Mouse (Mus musculus) kidney, adult 10 weeks (tissue): Measurements from ENCODE around the gene Ikbip. TPM values are rescaled to one million over a fixed set of nuclear protein-coding genes. Genes with fewer than 3 reads are reported as not detected.

Experiments used
- polyA plus RNA-seq: library from polyadenylated mRNA; stranded (reverse); fragments of 350-450 nt; fragmentation: Illumina TruSeq; extraction: RNeasy Lipid Tissue Mini Kit (QIAGEN cat#74804); gene quantifications from one replicate; pipeline ENCODE4 v1.2.3, GENCODE M21; 2014; ENCODE audit warnings: low read depth, low replicate concordance

Gene Ikbip
- polyA plus RNA-seq = 35.5 TPM

DNA sequence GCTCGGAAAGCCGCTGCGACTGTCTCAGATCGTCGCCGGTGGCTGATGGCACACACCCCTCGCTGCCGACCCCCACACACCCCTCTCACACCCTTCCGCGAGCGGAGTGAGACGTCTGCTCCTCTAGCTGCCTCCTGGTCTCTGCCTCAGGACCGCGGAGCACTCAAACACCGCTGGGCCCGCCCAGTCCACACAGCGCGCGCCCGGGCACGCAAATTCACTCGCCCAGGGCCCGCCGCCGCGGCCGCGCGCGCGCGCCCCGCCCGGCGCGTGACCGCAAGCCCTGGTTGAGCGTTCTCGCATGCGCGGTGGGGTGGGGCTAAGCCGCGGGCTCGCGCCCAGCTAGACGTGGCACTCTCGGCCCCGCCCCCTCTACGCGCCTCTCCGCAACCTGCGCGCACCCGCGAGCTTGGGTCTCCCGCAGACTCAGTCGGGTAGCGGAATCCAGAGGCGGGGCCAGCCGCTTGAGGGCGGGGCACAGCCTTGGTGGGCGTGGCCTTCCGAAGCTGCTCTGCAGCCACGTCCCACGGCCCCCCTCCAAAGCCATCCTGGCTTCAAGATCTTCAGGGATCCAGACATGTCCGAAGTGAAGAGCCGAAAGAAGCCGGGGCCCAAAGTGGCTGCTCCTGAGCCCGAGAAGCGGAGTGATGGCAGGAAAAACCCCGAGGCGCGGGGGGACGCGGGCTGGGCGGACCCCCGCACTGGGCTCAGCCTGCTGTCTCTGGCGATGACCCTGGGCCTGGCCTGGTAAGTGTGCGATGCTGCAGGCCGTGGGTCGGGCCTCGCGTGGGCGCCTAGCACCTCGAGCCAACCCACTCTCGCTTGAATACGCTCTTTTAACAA is at the start of gene Ikbip, which contains the start of gene Apaf1:
Gene Ikbip, plus strand, starts transcription at position 391 of the 843 bp plus-strand sequence.
Gene Apaf1, minus strand, starts transcription at position 221 of the 843 bp plus-strand sequence.

DNA sequence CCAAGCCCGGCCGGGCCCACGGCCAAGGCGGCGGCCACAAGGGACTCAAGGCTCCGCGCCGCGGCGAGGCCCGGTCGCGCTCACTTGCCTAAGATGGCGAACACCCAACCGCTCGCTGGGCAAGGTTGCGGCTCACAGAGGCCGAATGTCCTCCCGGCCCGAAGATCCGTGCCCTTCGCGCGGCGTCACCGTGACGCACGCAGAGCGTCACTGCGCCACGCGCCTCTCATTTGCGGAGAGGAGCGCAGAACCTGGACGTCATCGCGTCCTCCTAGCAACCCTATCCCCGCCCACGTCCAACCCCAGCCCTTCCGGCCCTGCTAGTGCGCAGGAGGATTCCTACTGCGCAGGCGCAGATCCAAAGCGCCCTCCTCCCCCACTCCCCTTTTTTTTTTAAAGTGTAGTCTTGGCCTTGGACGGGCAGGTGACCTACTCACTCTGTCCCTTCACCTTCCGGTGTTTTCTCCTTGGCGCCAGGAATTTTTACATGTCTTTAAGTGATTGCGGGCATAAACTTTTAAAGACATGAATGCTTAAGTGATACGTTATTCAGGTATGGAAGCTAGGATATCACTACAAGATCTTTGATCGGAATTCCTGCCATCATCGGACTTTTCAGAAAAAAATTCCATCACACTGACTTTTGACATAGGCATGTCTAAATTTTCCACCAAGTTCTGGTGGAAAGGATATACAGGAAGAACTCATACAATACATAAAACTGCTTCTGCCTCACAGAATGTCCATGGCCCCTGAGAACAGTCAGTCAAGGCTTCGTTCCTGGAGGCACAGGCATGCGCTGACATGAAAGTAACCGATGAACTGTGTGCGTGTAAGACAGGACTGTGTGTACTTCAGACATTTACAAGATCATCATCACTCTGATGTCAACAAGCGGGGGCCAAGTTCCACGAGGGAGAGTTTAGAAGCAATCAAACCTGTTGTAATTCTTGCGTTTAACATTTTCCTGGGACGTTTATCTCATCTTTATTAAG is 41.4 kb downstream of the Ikbip start, which contains the start of gene Slc25a3:
Gene Slc25a3, minus strand, starts transcription at position 232 of the 995 bp plus-strand sequence.

Other genes with a start within 250 kb of the Ikbip start
- 3.8 TPM for gene Apaf1, start 170 bp upstream of the Ikbip start, polyA plus RNA-seq
- 1,448 TPM for gene Slc25a3, start 41.1 kb downstream of the Ikbip start, polyA plus RNA-seq
- 149 TPM for gene Tmpo, start 98.4 kb downstream of the Ikbip start, polyA plus RNA-seq